Mouse (Mus musculus) testis, adult 2 months (tissue): Measurements from ENCODE around the gene Crim1.

Source experiments
- CTCF ChIP-seq: fragments of 200-500 bp; IDR thresholded peaks from 2 replicates; pipeline ENCODE4 v1.5.1; 2012; ENCODE audit warnings: low read depth, mild to moderate bottlenecking, inconsistent platforms, low read length, moderate library complexity; ENCODE audit not compliant: control insufficient read depth, insufficient read depth, insufficient replicate concordance
- POLR2A ChIP-seq: fragments of 200-500 bp; IDR thresholded peaks from 2 replicates; pipeline ENCODE4 v1.6.1; 2012; ENCODE audit warnings: low read depth, mild to moderate bottlenecking, inconsistent platforms, low read length, moderate library complexity; ENCODE audit not compliant: control insufficient read depth

DNA sequence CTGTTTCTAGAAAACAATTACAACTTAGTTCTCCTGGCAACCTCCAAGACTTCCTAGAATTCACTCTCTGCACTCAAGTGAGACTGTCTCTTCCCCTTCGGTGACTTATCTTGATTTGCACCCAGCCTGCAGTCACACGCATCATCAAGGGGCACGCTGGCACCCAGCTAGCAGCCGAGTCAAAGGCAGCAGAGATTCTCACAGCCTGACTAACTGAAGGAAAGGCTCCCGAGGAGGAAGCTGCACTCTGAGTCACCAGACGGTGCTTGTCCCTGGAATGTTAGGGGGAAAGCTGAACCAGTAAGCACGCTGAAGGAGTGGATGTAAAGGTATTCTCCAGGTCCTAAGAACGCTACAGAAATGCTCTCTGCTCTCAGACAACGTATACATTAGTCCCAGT, 187.6 kb downstream of the Crim1 start:
- TF ChIP-seq POLR2A (no peak), CTCF (no peak)
